Mouse (Mus musculus): ENCODE results near the gene Zfp3.
"Not testable (repeated sequence)": the region's sequence is repeated elsewhere in the genome, so short reads cannot be mapped to it uniquely, and the experiment has no call there.

GRCm38 (mm10) chr11:70760446-70760845, 3.6 kb upstream of the Zfp3 start:
- TF ChIP-seq GATA1 (IDR thresholded peaks at IDR 0.05; ENCODE audit: borderline replicate concordance, low read length); FLI1 (IDR thresholded peaks at IDR 0.05; ENCODE audit: low read length): not testable (repeated sequence)
